Mouse (Mus musculus): ENCODE measurements around the gene Wdfy4. TPM values are rescaled to one million over a fixed set of nuclear protein-coding genes. Genes with fewer than 3 reads are reported as not detected.

The Wdfy4 gene
- polyA plus RNA-seq, 1 experiment from 2014 or later = 0.01 TPM

GRCm38 (mm10) chr14:33189230-33189629 is 3.9 kb upstream of the Wdfy4 start:
- H3K27me3 ChIP-seq = no peaks in the 10 kb centered on the region
- 84% methylated on average over 10 of the region's 10 CpGs for WGBS
- H3K4me3 ChIP-seq = no peak overlapping the region
- H3K9me3 ChIP-seq (replicated peaks) = no peaks in the 10 kb centered on the region
- no peak for ATAC-seq
- H3K4me2 ChIP-seq = no peak overlapping the region
- H3K4me1 ChIP-seq = no peaks in the 10 kb centered on the region
- no peak overlapping the region for H3K9ac ChIP-seq
- no peak overlapping the region for H3K27ac ChIP-seq
- H3K36me3 ChIP-seq (ENCODE audit: poor library complexity, severe bottlenecking) = no peaks in the 10 kb centered on the region

DNA sequence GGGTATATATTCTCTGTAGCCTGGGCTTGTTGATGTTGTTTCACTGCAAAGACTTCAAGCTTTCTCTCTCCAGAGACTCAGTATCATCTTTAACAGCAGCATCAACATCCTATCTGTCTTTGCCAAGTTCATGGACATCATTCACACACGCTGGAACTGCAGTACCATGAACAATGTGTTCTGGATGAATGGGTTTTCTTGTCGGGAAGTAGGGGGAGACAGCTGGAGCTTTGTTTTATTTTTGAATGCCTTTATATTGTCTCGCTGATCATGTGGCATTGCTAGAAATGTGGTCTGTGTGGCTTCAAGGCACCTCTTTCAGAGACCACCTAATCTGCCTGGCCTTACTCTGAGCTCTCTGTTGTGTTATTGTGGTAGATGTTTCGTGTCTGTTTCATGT is 1.9 kb upstream of the Wdfy4 start:
- no peaks in the 10 kb centered on the region for H3K9me3 ChIP-seq (replicated peaks)
- no peaks in the 10 kb centered on the region for H3K36me3 ChIP-seq (ENCODE audit: poor library complexity, severe bottlenecking)
- H3K27ac ChIP-seq = no peak overlapping the region
- no peak overlapping the region for H3K4me2 ChIP-seq
- H3K27me3 ChIP-seq = no peaks in the 10 kb centered on the region
- H3K4me1 ChIP-seq = no peaks in the 10 kb centered on the region
- 43% methylated on average over 4 of the region's 4 CpGs for WGBS
- no peak for ATAC-seq
- H3K4me3 ChIP-seq = no peak overlapping the region
- no peak overlapping the region for H3K9ac ChIP-seq

DNA sequence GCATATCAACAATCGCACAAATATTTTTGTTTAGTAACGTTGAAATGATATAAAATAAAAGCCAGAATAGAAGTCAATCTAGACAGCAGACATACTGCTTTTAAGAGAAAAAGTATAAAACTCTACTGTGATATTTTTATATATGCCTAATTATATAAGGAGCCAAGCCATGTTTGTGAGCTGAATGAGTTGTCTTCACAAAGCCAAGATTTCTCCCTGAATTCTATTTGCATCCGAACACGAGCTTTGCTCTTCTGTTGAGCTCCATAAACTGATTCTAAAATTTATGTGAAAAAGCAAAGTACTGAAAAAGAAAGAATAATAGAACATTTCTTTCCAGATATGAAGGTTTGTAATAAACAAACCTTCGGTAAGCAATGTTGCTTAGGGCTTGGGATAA is 5.2 kb downstream of the Wdfy4 start:
- H3K4me1 ChIP-seq = no peaks in the 10 kb centered on the region
- no peaks in the 10 kb centered on the region for H3K36me3 ChIP-seq (ENCODE audit: poor library complexity, severe bottlenecking)
- no peaks in the 10 kb centered on the region; the same call in 1 of the 2 replicates for H3K27me3 ChIP-seq
- no peak overlapping the region for H3K27ac ChIP-seq
- no peak for ATAC-seq
- H3K4me3 ChIP-seq = no peak overlapping the region
- 89% methylated on average over 5 of the region's 5 CpGs for WGBS
- H3K4me2 ChIP-seq = no peak overlapping the region
- no peak overlapping the region for H3K9ac ChIP-seq
- no peaks in the 10 kb centered on the region for H3K9me3 ChIP-seq (replicated peaks)

- ATAC-seq = no peak
- 75% methylated on average over 4 of the region's 4 CpGs for WGBS
- H3K36me3 ChIP-seq (ENCODE audit: poor library complexity, severe bottlenecking) = no peaks in the 10 kb centered on the region
Observed at GRCm38 (mm10) chr14:33175059-33175821, 10.1 kb downstream of the Wdfy4 start.

DNA sequence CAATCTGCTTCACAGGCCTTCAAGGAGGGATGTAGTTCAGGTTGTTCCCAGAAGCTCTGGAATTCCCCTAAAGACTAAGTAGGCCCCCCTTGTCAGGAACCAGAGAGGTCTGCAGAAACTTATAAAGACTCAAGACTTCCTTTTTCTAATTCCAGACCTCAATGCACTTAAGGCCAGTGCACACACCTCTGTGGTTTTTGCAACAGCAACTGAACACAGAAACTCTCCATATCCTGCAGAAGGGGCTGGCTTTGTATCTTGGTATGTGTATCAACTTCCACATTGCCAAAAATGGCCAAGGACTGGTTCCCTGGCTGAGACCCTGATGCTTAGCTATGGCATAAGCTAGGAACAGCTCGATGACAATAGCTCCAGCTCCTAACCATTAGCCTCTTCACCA is 13.4 kb downstream of the Wdfy4 start:
- ATAC-seq = no peak

More at GRCm38 (mm10) chr14:33175059-33175821, 10.1 kb downstream of the Wdfy4 start:
- Histone ChIP-seq H3K27ac (no peak overlapping the region), H3K4me2 (no peak overlapping the region), H3K4me1 (no peaks in the 10 kb centered on the region), H3K9me3 (replicated peaks) (no peaks in the 10 kb centered on the region), H3K4me3 (no peak overlapping the region), H3K27me3 (no peaks in the 10 kb centered on the region; the same call in 1 of the 2 replicates), H3K9ac (no peak overlapping the region)

DNA sequence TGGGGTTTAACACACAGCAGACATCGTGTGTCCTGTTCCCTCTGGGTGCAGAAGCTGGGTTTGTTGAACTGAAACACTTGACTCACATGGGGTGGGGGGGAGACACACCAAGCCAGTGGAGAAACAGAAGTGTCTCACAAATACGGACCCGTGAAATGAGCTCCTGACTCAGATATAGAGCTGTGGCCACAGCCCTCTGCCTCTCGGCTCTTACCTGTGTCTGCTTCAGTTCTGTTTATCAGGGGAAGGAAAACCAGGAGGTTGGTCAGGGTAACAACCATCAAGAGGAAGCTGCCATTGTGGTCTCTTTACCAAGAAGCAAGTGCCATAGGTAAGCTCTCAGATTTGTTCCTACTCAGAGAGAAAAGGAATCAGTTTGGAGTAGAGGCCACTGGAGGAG is 16.6 kb downstream of the Wdfy4 start:
- Histone ChIP-seq H3K27ac (no peak overlapping the region), H3K4me2 (no peak overlapping the region), H3K4me3 (no peak overlapping the region), H3K27me3 (no peaks in the 10 kb centered on the region), H3K9me3 (replicated peaks) (no peaks in the 10 kb centered on the region), H3K4me1 (no peaks in the 10 kb centered on the region), H3K9ac (no peak overlapping the region), H3K36me3 (ENCODE audit: poor library complexity, severe bottlenecking) (no peaks in the 10 kb centered on the region)
- no peak for ATAC-seq
- WGBS = 87% methylated on average over 4 of the region's 4 CpGs

More for the DNA sequence above, 13.4 kb downstream of the Wdfy4 start:
- 83% methylated on average over 1 of the region's 1 CpGs for WGBS
- Histone ChIP-seq H3K4me3 (no peak overlapping the region), H3K36me3 (ENCODE audit: poor library complexity, severe bottlenecking) (no peaks in the 10 kb centered on the region), H3K4me1 (no peaks in the 10 kb centered on the region), H3K27ac (no peak overlapping the region), H3K9me3 (replicated peaks) (no peaks in the 10 kb centered on the region), H3K27me3 (no peaks in the 10 kb centered on the region), H3K4me2 (no peak overlapping the region), H3K9ac (no peak overlapping the region)

- Histone ChIP-seq H3K4me2 (no peak overlapping the region), H3K9me3 (replicated peaks) (no peaks in the 10 kb centered on the region), H3K9ac (no peak overlapping the region), H3K4me1 (no peaks in the 10 kb centered on the region), H3K27ac (no peak overlapping the region), H3K27me3 (no peaks in the 10 kb centered on the region), H3K4me3 (no peak overlapping the region), H3K36me3 (ENCODE audit: poor library complexity, severe bottlenecking) (no peaks in the 10 kb centered on the region)
- ATAC-seq = no peak
- WGBS = 95% methylated on average over 5 of the region's 5 CpGs
Observed at GRCm38 (mm10) chr14:33162238-33162637, 23.1 kb downstream of the Wdfy4 start.

- WGBS = 71% methylated on average over 3 of the region's 3 CpGs
- no peak for ATAC-seq
Observed at GRCm38 (mm10) chr14:33158268-33158667, 27.0 kb downstream of the Wdfy4 start.

GRCm38 (mm10) chr14:33152941-33153340 is 32.4 kb downstream of the Wdfy4 start:
- WGBS = 75% methylated on average over 1 of the region's 1 CpGs
- H3K27ac ChIP-seq = no peak overlapping the region
- H3K9ac ChIP-seq = no peak overlapping the region
- H3K4me1 ChIP-seq = no peaks in the 10 kb centered on the region
- H3K9me3 ChIP-seq (replicated peaks) = no peaks in the 10 kb centered on the region
- no peaks in the 10 kb centered on the region for H3K36me3 ChIP-seq (ENCODE audit: poor library complexity, severe bottlenecking)
- H3K4me3 ChIP-seq = no peak overlapping the region
- H3K4me2 ChIP-seq = no peak overlapping the region
- H3K27me3 ChIP-seq = no peaks in the 10 kb centered on the region
- ATAC-seq = no peak

More at GRCm38 (mm10) chr14:33158268-33158667, 27.0 kb downstream of the Wdfy4 start:
- Histone ChIP-seq H3K4me2 (no peak overlapping the region), H3K4me1 (no peaks in the 10 kb centered on the region), H3K9me3 (replicated peaks) (no peaks in the 10 kb centered on the region), H3K4me3 (no peak overlapping the region), H3K36me3 (ENCODE audit: poor library complexity, severe bottlenecking) (no peaks in the 10 kb centered on the region), H3K9ac (no peak overlapping the region), H3K27ac (no peak overlapping the region), H3K27me3 (no peaks in the 10 kb centered on the region)

- WGBS = 24% methylated on average over 2 of the region's 2 CpGs
- Histone ChIP-seq H3K4me3 (no peak overlapping the region), H3K9ac (no peak overlapping the region), H3K4me2 (no peak overlapping the region), H3K27me3 (peaks cover 6% of the 10 kb centered on the region; the same call in 1 of the 2 replicates), H3K4me1 (no peaks in the 10 kb centered on the region), H3K27ac (no peak overlapping the region), H3K36me3 (ENCODE audit: poor library complexity, severe bottlenecking) (no peaks in the 10 kb centered on the region), H3K9me3 (replicated peaks) (no peaks in the 10 kb centered on the region)
- no peak for ATAC-seq
Observed at GRCm38 (mm10) chr14:33146287-33146686, 39.0 kb downstream of the Wdfy4 start.

GRCm38 (mm10) chr14:33136843-33137242 is 48.5 kb downstream of the Wdfy4 start:
- 73% methylated on average over 9 of the region's 9 CpGs for WGBS
- Histone ChIP-seq H3K27me3 (no peaks in the 10 kb centered on the region), H3K9me3 (replicated peaks) (no peaks in the 10 kb centered on the region), H3K4me3 (no peak overlapping the region), H3K36me3 (ENCODE audit: poor library complexity, severe bottlenecking) (no peaks in the 10 kb centered on the region), H3K4me1 (no peaks in the 10 kb centered on the region), H3K27ac (no peak overlapping the region), H3K9ac (no peak overlapping the region), H3K4me2 (no peak overlapping the region)
- ATAC-seq = no peak

GRCm38 (mm10) chr14:33135170-33135569 is 50.1 kb downstream of the Wdfy4 start:
- WGBS = 89% methylated on average over 6 of the region's 6 CpGs
- Histone ChIP-seq H3K9ac (no peak overlapping the region), H3K36me3 (ENCODE audit: poor library complexity, severe bottlenecking) (no peaks in the 10 kb centered on the region), H3K9me3 (replicated peaks) (no peaks in the 10 kb centered on the region), H3K4me3 (no peak overlapping the region), H3K27ac (no peak overlapping the region), H3K4me1 (no peaks in the 10 kb centered on the region), H3K4me2 (no peak overlapping the region), H3K27me3 (no peaks in the 10 kb centered on the region)
- no peak for ATAC-seq

All from forebrain, embryonic 13.5 days (tissue).